Mouse (Mus musculus): ENCODE measurements around the gene Cpsf2.

GRCm38 (mm10) chr12:102000785-102001184, 25.0 kb downstream of the Cpsf2 start:
- TF ChIP-seq ZC3H11A (IDR thresholded peaks at IDR 0.05; ENCODE audit: borderline replicate concordance, low read depth, low read length) (no peak), ZNF384 (IDR thresholded peaks at IDR 0.05; ENCODE audit: low read depth, low read length) (no peak), CHD2 (IDR thresholded peaks at IDR 0.05; ENCODE audit: low read depth, low read length) (no peak)
